Mouse (Mus musculus) erythroblast, embryonic 14.5 days (primary cell): ENCODE results near the gene Vamp2. TPM values are rescaled to one million over a fixed set of nuclear protein-coding genes. Genes with fewer than 3 reads are reported as not detected.
A peak's percentile ranks its signal among the peaks of the same experiment; 100 is the strongest.

Experiments
- H3K27me3 ChIP-seq: 2 replicates; pipeline ENCODE4 v1.6.1; 2012; ENCODE audit warnings: inconsistent platforms; ENCODE audit not compliant: control insufficient read depth
- H3K36me3 ChIP-seq: 2 replicates; pipeline ENCODE4 v1.6.1; 2012; ENCODE audit warnings: mild to moderate bottlenecking, inconsistent platforms; ENCODE audit not compliant: control insufficient read depth
- H3K4me1 ChIP-seq: 2 replicates; pipeline ENCODE4 v1.6.1; 2012; ENCODE audit warnings: inconsistent platforms; ENCODE audit not compliant: control insufficient read depth
- H3K4me3 ChIP-seq: replicated peaks from 2 replicates; pipeline ENCODE3; 2012; ENCODE audit warnings: moderate library complexity, mild to moderate bottlenecking, inconsistent platforms
- H3K9me3 ChIP-seq: 2 replicates; pipeline ENCODE4 v1.6.1; 2012; ENCODE audit warnings: low read length, inconsistent platforms, mixed read lengths; ENCODE audit not compliant: control insufficient read depth
- GATA1 ChIP-seq: IDR thresholded peaks from 2 replicates; pipeline ENCODE4 v1.6.1; 2012; ENCODE audit warnings: low read length, inconsistent platforms, mixed read lengths
- TAL1 ChIP-seq: IDR thresholded peaks from 3 replicates; pipeline ENCODE4 v1.6.1; 2012; ENCODE audit warnings: low read length, inconsistent platforms, mixed read lengths
- polyA plus RNA-seq: library from polyadenylated mRNA; stranded (reverse); fragments of >175 nt; gene quantifications from 2 replicates; pipeline ENCODE4 v1.2.3, GENCODE M21; 2012

Gene Vamp2
- polyA plus RNA-seq, 1 experiment = 7.9 TPM

GRCm38 (mm10) chr11:69106299-69106698 lies 18.0 kb downstream of the Vamp2 start:
- Histone ChIP-seq H3K36me3 (peaks cover 81% of the 10 kb centered on the region), H3K27me3 (peaks cover 1% of the 10 kb centered on the region), H3K4me3 (no peak overlapping the region), H3K9me3 (no peaks in the 10 kb centered on the region), H3K4me1 (peaks cover 25% of the 10 kb centered on the region)
- no peak for TF ChIP-seq TAL1

GRCm38 (mm10) chr11:69106842-69107241 lies 18.6 kb downstream of the Vamp2 start:
- no peak for TF ChIP-seq TAL1
- TF ChIP-seq GATA1 = no peak
- peaks cover 75% of the 10 kb centered on the region for H3K36me3 ChIP-seq
- peaks cover 7% of the 10 kb centered on the region for H3K27me3 ChIP-seq
- peaks cover 31% of the 10 kb centered on the region for H3K4me1 ChIP-seq
- H3K9me3 ChIP-seq = no peaks in the 10 kb centered on the region
- H3K4me3 ChIP-seq = no peak overlapping the region

GRCm38 (mm10) chr11:69107676-69108075 lies 19.4 kb downstream of the Vamp2 start:
- H3K36me3 ChIP-seq = peaks cover 67% of the 10 kb centered on the region

GRCm38 (mm10) chr11:69108223-69108622 lies 19.9 kb downstream of the Vamp2 start:
- TF ChIP-seq GATA1 = no peak
- no peak for TF ChIP-seq TAL1
- Histone ChIP-seq H3K36me3 (peaks cover 62% of the 10 kb centered on the region), H3K4me3 (no peak overlapping the region), H3K27me3 (peaks cover 21% of the 10 kb centered on the region), H3K9me3 (no peaks in the 10 kb centered on the region), H3K4me1 (peaks cover 35% of the 10 kb centered on the region)

More at GRCm38 (mm10) chr11:69107676-69108075, 19.4 kb downstream of the Vamp2 start:
- TF ChIP-seq TAL1 (no peak), GATA1 (no peak)
- Histone ChIP-seq H3K27me3 (peaks cover 15% of the 10 kb centered on the region), H3K4me3 (no peak overlapping the region), H3K4me1 (peaks cover 35% of the 10 kb centered on the region), H3K9me3 (no peaks in the 10 kb centered on the region)

- TF ChIP-seq TAL1 (no peak), GATA1 (no peak)
- peaks cover 51% of the 10 kb centered on the region for H3K36me3 ChIP-seq
- H3K4me3 ChIP-seq = peak overlapping the region; percentile 64
These were observed 21.0 kb downstream of the Vamp2 start for GRCm38 (mm10) chr11:69109032-69109900.

GRCm38 (mm10) chr11:69110319-69111046 lies 22.2 kb downstream of the Vamp2 start:
- Histone ChIP-seq H3K27me3 (peaks cover 42% of the 10 kb centered on the region), H3K9me3 (no peaks in the 10 kb centered on the region), H3K36me3 (peaks cover 39% of the 10 kb centered on the region), H3K4me1 (peaks cover 35% of the 10 kb centered on the region), H3K4me3 (peak overlapping the region; percentile 64)
- TF ChIP-seq GATA1 (no peak), TAL1 (no peak)

More at GRCm38 (mm10) chr11:69109032-69109900, 21.0 kb downstream of the Vamp2 start:
- no peaks in the 10 kb centered on the region for H3K9me3 ChIP-seq
- peaks cover 35% of the 10 kb centered on the region for H3K4me1 ChIP-seq
- peaks cover 31% of the 10 kb centered on the region for H3K27me3 ChIP-seq

- no peak for TF ChIP-seq TAL1
- TF ChIP-seq GATA1 = no peak
- H3K36me3 ChIP-seq = peaks cover 31% of the 10 kb centered on the region
- H3K4me1 ChIP-seq = peaks cover 35% of the 10 kb centered on the region
- H3K9me3 ChIP-seq = no peaks in the 10 kb centered on the region
- peak overlapping the region; percentile 64 for H3K4me3 ChIP-seq
- peaks cover 47% of the 10 kb centered on the region for H3K27me3 ChIP-seq
These were observed 22.9 kb downstream of the Vamp2 start for GRCm38 (mm10) chr11:69111051-69111810.

- Histone ChIP-seq H3K36me3 (peaks cover 28% of the 10 kb centered on the region), H3K4me3 (peak overlapping the region; percentile 64), H3K4me1 (peaks cover 35% of the 10 kb centered on the region), H3K9me3 (no peaks in the 10 kb centered on the region), H3K27me3 (peaks cover 52% of the 10 kb centered on the region)
- no peak for TF ChIP-seq TAL1
- no peak for TF ChIP-seq GATA1
These were observed 23.6 kb downstream of the Vamp2 start for GRCm38 (mm10) chr11:69111865-69112264.
